Mouse (Mus musculus) monocyte, adult 5-6 weeks (primary cell): Measurements from ENCODE around the gene Nutm1. TPM values are rescaled to one million over a fixed set of nuclear protein-coding genes. Genes with fewer than 3 reads are reported as not detected.
"Not testable (repeated sequence)": the region's sequence is repeated elsewhere in the genome, so short reads cannot be mapped to it uniquely, and the experiment has no call there.

Experiments used
- ATAC-seq: fragments of 153-309, 156-312 bp; replicated peaks from 2 replicates; pipeline ENCODE4 v1.8.0; 2017; ENCODE audit warnings: mild to moderate bottlenecking; ENCODE audit not compliant: low TSS enrichment, insufficient number of reproducible peaks, severe bottlenecking, poor library complexity, low FRiP score
- total RNA-seq: library from RNA; stranded (forward); fragments of 200-1000, 200-491, 200-594 nt; gene quantifications from 3 replicates; pipeline ENCODE4 v1.2.3, GENCODE M21; 2017

Gene Nutm1
- not detected in 3 replicates for total RNA-seq

DNA sequence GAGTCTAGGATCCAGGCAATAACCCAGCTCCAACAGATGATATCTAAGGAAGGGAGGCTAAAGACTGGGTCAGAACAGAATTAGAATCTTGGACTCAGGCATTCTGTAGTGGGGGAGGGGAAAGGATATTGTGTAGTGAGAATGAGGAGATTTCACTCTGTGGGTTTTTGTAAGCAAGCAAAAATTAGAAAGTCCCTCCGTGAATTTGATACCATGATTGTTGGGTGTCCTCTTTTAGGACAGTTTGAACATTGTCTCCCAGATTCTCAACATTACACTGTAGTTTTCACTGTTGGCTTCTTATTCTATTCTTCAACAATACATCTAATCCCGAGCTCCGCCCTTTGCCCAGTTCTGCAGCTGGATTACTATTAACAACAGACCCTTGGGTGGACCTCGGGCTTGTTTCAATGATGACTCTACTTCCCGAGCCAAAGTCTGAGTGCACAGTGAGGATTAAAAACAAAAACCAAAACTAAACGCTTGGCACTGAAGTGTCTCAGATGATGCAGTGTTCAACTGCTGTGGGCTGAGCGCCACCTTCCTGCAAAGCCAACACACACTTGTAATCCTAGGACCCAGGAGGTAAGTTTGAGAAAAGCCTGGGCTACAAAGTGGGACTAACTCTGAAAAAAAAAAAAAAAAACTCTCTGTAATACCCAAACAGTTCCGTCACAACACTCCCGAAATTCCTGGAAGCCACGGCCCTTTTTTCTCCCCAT is at the start of gene Nutm1:
Nutm1 (minus strand) TSS at position 51 of the 722 bp plus-strand sequence.
- no peak for ATAC-seq

DNA sequence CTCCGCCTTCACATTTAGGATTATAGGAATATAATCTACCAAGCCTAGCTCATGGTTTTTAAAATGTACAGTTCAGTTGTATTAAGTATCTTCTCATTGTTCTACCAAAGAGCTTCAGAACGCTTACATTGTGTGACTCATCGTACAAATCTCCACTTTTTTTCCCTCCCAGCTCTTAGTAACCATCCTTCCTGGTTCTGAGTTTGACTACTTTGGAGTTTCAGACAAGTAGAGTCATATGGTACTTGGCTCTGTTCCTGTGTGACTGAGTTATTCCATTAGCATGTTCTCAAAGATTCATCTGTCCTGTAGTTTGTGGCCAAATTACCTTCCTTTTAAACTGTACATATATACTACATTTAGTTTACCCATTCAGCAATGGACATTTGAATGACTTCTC is 49.6 kb upstream of the Nutm1 start:
- no peak for ATAC-seq

DNA sequence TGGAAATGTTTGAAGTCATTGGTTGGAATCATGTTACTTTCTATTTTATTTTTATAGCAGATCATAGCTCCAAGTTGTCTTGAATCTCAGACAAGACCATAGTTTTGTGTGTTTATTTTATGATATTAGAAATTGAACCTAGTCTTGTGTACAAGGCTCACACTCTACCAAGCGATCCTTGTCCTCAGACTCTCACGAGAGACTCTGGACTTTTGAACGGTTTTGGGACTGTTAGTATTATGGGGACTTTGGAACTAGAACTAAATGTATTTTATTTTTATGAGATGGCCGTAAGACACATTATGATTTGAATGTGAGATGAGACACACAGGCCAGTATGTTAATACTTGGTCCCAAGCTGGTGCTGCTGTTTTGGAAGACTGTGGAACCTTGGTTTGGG is 39.1 kb upstream of the Nutm1 start:
- no peak for ATAC-seq

DNA sequence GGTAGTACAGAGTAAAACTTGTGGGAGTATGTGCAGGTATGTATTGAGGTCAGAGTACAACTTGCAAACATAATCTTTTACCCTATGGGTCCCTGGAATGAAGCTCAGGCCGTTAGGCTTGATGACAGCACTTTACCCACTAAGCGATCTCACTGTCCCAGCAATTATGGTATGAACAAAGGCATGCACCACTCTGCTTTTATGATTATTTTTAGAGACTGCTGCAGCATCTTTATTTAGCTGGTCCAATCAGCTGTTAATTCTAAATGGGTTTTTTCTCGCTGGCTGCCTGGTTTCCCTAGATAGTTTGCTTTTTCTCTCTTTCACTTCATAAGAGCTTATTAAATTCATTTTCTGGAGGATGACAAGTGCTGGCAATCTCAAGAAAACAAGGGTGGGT is 37.1 kb upstream of the Nutm1 start:
- no peak for ATAC-seq

DNA sequence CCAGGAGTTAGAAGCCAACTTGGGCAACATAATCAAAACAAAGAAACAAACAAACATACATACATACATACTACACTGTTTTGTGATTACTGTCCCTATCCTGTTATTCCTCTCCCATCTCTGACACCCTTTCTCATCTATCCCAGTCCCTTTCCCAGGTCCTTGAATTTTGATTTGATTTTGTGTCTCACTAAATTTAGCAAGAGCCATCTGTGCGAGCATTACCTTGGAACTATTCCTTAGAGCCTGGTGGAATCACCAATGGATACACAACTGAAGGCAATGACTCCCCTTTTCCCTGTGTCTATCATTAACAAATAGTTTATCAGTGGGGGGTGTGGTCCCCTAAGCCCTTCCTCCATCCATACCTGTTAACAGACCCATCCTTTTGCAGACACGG is 33.7 kb upstream of the Nutm1 start:
- ATAC-seq: no peak

DNA sequence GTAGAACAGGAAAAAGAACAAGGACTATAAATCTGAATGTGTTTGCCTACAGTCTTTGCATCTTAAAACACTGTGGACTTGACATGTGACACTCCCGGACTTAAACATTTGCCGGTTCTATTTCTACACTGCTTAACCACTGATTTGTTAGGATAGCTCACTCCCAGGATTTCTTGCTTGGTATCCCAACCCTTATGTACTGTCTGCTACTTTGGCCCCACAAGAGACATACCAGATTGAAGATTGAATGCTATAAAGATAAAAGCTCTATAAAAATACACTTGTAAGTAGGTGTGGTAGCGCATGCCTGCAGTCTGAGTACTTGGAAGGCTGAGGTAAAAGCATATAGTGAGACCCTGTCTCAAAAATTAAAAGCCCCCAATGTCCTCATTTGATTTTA is 30.4 kb upstream of the Nutm1 start:
- no peak for ATAC-seq

DNA sequence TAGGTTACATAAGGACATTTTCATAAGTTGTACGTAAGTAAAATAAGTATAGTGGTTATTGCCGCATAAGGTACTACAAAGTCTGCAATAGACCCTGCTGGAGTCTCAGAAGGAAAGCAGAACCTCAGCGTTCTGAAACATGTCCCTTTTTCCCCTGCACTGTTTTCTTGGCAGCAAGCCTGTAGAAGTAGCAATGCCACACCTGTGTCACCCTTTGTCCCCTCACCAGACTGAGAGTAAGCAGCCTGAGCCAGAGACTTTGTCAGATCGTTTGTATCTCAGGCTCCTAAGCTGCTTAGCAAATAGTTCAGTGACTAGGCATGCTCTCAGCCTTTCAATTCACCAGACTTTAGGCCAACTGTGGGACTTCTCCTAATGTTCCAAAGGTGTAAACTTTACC is 28.0 kb upstream of the Nutm1 start:
- no peak for ATAC-seq

DNA sequence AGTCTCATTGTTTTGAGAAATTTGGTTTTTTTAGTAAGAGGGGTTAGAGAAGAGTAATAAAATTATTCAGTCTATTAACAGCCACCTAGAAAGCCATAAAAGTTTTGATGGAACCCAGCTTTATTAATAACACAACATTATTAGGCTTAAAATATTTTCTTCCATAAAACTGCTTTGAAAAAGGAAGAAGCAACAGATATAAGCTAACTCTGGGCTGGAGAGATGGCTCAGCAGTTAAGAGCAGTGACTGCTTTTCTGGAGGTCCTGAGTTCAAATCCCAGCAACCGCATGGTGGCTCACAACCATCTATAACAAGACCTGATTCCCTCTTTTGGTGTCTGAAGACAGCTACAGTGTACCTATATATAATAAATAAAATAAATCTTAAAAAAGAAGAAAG is 27.0 kb upstream of the Nutm1 start:
- not testable (repeated sequence) for ATAC-seq

DNA sequence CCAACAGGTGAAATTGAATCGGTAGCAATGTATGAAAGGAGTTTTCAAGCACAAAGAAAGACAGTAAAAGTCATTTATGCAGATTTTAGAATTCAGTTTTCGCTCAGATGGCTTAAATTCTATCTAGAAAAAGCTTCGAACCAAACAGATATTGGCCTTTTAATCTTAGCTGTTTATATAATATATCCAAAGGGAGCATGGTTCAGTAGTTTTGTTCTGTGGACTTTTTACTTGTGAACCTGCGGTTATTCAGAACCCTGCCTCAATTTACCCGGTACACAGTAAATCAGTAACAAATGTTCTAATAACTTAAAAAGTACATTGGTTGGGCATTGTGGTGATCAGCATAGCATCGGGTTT is 25.9 kb upstream of the Nutm1 start:
- no peak for ATAC-seq

DNA sequence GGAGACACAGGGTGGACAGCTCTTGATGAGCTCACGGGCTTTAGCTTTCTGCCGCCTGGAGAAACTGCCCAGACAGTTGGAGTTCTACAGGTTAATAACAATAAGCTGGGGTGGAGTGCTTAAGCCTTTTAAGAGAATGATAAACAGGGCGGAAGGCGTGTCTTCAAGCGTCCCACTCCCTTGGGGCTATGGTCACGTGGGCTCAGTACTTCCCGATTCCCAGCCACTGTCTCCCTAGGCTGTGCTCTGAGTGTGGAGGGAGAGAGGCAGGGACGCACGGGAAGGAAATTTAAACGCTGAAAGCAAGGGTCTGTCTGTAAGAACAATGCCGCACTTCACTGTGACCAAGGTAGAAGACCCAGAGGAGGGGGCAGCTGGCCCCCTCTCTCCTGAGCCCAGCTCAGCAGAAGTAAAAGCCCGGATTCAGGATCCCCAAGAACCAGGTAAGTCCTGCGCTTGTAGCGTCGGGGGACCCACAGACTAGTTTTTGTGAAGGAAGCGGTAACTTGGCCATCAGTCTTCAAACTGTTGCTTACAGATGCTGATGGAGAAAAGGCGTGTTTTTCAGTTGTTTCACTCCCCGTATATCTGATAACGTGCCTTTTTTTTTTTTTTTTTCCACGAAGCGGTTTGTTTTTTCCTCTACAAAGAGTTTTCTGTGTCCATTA is 25.4 kb upstream of the Nutm1 start:
- peak; percentile 87 for ATAC-seq

DNA sequence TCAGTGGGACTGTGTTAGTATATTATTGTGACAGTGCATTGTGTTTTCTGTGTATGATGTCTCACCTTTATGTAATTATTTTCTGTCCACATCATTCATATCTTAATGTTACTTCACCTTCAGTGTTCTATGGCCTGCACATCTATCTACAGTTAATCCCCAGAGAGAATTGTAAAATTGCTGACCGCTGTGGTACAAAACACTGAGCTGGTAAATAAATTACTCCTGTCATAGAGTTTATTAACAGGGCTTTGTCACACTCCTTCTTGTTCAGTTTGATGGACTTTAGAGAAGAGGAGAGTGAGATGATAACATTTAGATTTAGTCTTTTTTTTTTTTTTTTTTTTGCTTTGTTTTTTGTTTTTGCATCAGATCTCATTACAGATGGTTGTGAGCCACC is 23.8 kb upstream of the Nutm1 start:
- no peak for ATAC-seq

DNA sequence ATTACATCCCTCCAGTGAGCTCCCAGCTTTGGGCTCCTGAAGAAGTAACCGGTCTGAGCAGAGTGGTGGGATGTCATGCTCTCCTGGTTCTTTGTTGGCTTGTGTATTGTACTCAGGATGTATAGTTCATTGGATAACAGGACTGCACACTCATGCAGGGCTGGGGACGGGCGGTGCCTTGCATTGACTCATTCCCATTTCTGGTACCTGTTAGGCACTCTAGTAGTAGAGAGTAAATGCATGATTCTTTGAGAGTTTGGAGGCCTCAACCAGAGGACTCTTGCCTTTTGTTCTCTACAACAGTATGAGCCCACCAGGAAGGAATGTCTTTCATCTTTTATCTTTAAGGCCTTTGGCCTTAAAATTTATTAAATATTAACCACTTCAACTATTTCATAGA is 17.8 kb upstream of the Nutm1 start:
- ATAC-seq: no peak

DNA sequence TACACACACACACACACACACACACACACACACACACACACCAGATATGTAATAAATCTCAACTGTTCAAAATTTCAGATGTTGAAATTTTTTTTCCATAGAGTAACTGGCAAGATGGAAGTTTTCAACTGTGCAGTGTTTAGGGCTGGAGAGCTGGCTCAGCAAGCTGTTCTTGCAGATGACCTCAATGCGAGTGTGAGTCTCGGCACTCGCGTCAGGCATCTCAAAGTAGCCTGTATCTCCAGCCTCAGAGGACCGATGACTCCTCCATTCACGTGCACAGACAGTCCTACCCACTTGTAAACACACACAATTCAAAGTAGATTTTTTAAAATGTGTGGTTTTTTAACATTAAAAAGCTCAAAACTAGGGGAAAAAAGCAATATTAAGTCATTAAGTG is 14.4 kb upstream of the Nutm1 start:
- no peak for ATAC-seq

DNA sequence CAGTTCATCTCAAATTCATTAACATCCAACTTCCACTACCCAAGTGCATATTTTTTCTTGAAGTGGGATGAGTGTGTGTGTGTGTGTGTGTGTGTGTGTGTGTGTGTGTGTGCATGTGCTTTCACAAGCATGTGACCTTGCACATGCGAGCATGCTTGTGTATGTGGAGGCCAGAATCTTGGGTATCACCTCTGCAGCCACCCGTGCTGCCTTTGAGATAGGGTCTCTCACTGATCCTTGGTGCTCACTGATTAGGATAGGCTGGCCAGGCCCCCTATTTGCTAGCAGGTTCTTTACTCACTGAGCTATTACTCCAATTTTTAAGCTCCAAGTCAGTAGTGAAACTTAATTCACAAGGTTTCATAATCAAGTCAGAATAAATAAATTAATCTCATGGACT is 13.8 kb upstream of the Nutm1 start:
- no peak for ATAC-seq

DNA sequence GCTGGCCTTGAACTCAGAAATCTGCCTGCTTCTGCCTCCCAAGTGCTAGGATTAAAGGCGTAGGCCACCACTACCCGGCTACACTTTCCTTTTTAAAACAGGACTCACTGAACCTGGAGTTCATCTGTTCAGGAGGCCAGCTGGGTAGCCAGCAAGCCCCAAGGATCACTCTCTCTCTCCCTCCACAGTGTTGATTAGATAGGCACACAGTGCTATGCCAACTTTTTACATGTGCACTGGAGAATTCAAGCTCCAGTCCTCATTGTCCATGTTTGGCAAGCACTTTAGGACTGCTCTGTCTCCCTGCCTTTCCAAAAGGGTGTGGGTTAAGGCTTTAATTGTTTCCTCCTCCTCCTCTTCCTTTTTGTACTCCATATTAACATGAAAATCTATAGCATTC is 10.9 kb upstream of the Nutm1 start:
- ATAC-seq: no peak

DNA sequence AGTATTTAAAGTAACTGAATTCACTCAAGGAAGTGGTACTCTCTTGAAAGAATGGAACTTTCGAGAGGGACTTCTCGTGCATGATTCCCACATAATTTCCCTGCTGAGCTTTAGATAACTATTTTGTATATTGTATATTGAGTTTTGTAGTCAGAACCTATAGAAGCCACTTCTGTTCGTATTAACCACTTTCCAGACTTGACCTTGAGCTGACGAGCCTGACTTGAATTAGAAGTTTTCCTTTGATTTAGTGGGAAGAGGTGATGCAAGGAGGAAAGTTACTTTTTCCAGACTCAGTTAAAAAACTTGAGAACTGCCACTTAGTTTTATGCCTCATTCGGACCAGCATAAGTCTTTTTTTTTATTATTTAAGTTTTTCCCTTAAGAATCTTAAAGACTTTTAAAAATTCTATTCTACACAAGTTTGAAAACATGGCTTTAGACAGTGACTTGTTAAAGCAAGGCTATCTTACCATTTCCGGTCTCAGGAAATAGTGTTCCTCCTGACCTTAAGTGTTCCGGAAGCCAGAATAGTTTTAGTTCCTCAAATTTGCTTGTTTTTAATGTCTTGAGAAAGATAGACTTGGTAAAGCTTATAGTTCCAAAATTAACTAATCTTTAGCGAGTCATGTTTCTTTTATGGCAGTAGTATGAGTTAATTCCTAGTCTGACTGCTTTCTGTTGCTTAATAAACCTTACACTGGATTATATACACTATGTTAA is 8.6 kb upstream of the Nutm1 start:
- ATAC-seq: peak; percentile 57

DNA sequence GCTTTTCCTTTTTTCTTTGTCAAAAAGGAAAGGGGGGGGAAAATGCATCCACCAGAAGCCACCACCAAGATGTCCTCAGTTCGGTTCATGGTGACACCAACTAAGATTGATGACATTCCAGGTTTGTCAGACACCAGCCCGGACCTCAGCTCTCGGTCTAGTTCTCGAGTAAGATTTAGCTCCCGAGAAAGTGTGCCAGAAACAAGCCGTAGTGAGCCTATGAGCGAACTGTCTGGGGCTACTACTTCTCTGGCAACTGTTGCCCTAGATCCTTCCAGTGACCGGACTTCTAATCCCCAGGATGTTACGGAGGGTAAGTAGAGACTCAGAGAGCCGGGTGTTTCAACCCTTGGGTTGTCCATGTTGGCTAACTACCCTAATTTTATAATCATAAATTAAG is 7.7 kb upstream of the Nutm1 start:
- ATAC-seq: no peak

DNA sequence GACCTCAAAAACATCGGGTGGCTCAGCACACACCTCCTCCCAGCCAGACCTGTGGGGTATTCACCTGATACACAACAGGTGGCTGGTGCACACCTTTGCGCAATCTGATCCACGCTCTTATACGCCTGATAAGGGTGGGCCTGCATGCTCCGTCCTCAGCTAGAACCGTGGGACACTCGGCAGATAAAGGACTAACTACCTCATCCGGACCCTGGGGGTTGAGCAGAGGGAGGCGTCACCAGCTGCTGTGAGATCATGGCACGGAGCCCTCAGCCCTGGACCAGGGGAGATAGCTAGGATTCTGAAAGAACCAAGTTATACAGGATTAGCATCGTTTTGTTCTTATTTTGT is 7.1 kb upstream of the Nutm1 start, which contains the start of gene Gm21985:
Gm21985 (plus strand) TSS at position 73 of the 351 bp plus-strand sequence.
- ATAC-seq: peak; percentile 34

DNA sequence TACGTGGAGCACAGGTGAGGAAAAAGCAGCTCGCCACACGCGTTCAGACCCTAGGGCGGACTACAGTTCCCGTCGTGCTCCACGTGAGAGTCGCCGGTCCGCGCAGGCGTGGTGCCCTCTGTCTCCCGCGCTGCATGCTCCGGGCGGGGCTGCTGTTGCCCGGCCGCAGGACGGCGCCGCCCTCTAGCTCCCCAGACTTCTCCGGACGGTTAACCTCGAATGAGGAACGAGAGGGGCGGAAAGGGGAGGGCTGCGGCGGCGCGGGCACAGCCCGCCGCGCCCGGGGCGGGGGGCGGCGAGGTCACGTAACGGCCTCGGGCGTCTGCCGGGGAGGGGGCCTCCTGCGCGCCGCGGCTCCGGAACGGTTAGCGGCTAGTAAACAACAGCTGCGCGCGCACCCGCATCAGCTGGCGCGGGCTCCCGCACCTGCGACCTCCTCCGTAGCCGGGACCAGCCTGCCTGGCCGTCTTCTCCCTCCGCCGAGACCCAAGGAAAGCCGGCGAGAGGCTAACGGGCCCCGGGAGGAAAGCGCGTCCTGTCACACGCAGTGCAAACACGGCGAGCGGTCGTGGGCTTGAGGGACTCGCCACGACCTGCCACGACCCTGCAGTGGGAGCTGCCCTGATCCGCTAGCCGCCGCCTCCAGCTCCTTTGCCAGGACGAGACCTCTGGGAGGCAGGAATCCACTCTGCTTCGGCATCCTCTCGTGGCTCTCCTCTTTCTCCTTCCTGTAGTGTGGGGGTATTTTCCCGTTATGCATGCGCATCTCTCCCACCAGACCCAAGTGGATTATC is 6.6 kb upstream of the Nutm1 start, which contains the start of gene Slc12a6:
Slc12a6 (plus strand) TSS at position 378 of the 794 bp plus-strand sequence.
- peak; percentile 74 for ATAC-seq
